Mouse (Mus musculus) cerebellum, adult 11 months (tissue): ENCODE data around the gene Bach2.
A peak's percentile ranks its signal among the peaks of the same experiment; 100 is the strongest.

Source experiments
- DNase-seq: peaks from one replicate; pipeline ENCODE4 v3.0.0; 2022

The Bach2 gene

DNA sequence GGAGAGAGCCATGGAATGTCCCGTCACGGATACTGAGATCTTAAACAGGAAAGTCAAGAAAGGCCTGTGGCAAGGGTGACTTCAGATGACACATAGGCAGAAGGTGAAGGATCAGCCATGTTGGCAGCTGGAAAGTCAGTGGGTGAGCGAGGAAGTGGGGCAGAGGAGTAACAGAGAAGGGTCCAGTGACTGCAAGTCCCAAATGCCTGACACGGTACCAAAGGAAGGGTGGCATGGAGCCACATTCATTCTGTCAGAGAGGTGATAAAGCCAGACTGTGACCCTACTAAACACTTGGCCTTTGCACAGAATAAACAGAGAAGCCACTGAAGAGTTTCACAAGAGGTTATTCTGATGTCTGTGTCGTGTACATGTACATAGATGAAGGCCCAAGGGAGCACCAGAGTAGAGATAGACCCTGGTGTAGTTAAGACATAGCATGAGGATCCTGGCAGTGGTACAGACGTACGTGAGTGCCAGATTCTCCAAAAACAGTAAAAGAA, 267.8 kb downstream of the Bach2 start:
- no peak for DNase-seq

DNA sequence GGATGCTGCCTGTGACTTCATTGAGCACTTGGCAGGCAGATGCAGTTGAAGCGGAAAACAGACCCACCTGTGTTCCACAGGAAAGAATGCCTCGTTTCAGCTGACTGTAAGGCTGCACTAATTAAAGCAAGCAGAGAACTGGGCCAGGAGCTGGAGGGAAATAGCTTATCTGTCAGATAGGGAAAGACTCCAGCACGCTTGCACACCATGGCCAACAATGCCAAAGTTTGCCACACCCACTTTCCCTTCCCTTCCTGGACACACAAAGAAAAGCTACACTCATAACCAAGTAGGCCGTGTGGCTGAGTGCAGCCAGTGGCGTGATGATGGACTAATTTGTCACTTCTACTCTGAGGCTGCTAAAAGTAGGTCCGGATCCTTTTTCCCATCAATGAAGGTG, 268.4 kb downstream of the Bach2 start:
- no peak for DNase-seq

DNA sequence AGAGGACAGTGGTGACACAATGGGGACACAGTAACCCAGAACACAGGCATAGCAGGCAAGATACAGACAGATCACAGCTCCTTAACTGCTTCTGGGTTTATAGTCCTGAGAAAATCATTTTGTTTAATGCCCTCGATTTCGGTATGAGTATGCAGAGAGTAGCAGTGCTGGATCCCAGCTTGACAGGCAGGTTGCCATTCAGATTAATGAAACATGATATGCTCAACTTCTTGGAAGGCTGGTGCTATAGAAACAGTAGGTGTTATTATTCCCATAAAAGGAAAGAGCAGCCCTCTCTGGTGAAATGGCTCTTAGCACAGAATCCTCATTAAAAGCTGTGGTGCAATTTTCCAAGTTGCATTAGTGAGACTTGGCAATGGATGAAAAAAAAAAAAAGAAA, 270.0 kb downstream of the Bach2 start:
- DNase-seq, result no peak

DNA sequence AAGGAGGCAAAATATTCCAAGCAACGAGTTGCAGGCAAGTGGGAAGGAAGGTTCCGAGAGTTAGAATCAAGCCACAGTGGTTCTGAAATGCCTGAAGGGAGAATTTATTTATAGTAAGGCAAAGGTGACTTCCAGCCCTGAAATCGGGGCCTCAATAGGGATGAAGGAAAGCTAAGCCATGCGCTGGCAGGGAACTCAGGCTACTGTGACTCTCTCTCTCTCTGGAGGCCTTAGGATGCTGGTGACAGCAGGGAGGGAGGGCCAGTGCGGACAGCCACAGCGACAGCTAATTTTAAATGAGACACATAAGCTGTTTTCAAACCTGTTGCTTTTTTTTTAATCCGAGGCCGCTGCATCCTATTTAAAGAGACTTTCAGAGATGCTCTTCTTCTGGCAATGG, 270.4 kb downstream of the Bach2 start:
- DNase-seq, result no peak

DNA sequence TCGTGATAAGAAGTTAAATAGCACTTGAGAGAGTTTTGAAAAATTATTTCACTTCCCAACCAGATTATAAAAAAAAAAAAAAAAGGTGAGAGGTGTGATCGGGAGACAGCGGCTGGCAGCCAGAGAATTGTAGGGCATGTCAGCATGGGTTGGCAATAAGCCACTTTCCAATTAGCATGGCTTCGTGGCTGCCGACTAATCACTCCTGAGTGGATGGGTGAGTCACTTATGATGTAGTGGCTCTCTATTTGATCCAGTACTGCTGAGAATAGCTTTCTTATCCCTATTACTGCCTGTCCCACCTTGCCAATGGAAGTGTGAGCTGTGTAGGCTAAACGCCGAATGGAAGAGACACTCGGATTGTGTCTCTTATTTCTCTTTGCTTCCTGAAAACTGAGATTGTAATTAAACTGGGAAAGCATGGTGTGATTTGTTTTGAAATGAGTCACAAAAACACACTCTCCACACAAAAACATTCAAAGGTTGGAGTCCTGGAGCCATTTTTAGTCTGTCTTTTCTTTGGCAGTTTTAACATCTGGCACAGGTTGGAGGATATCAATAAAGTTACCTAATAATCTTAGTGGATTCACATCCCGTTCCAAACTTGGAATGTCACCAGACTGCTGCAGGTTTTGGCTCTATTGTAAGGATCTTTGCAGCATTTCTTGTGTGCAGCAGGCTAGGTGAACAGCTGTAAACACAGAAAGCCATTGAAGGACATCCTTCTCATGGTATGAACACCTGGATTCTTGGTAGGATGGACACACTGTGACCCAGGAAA, 271.4 kb downstream of the Bach2 start:
- DNase-seq, result peak; percentile 31

DNA sequence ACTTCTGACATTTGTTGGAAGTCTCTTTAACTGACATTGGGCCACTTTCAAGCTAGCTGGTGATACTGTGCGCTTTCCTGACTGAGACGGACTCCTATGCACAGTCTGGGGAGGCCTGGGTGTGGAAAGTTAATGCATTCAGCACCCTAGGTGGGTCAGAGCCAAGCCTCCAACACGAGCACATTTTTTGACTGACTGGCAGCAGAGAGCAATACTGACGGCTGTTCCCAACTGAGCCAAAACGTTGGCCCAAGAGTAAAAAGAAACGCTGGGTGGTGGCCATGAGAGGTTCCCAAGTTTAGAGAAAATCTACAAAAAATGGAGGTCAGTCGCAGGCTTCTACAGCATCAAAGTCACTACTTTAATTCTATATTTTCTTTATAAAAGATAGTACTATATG, 272.3 kb downstream of the Bach2 start:
- no peak for DNase-seq

DNA sequence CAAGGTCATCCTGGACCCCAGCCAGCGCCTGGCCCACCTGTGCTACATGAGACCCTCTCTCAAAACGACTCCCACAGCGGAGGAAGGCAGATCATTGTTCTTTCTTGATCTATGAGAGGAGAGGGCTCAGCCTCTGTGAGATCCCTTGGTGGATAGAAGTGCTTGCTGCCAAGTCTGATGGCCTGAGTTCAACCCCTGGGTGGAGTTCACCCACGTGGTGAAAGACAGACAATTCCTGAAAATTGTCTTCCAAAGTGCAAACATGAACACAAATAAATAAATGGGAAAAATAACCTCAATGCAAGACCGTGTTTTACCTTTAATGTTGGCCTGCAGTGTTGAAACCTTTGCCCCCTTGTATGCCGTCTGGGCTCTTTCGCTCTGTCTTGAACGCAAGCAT, 277.5 kb downstream of the Bach2 start:
- DNase-seq, result no peak

DNA sequence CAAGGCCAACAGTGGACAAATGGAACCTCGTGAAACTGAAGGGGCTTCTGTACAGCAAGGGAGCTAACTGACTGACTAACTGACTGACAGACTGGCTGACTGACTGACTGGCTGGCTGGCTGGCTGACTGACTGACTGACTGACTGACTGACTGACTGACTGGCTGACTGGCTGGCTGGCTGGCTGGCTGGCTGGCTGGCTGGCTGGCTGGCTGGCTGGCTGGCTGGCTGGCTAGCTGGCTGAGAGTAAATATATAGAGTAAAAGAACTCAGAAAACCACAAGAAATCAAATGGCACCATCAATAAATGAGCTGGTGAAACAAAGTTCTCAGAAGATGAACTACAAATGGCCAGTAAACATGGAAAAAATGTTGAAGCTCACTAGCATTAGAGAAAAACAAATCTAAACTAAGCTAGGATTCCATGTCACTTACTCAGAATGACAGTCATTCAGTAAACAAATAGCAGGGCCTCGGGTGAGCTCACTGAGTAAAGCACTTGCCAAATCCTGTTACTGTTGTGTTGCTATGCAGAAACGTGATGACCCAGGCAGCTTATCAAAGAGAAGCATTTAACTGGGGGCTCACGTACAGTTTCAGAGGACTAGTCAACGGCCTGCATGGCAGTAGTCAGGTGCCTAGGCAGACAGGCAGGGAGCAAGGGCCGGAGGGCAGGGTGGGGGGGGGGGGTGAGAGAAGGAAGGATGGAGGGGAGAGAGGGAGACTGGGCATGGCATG, 280.4 kb downstream of the Bach2 start:
- no peak for DNase-seq

DNA sequence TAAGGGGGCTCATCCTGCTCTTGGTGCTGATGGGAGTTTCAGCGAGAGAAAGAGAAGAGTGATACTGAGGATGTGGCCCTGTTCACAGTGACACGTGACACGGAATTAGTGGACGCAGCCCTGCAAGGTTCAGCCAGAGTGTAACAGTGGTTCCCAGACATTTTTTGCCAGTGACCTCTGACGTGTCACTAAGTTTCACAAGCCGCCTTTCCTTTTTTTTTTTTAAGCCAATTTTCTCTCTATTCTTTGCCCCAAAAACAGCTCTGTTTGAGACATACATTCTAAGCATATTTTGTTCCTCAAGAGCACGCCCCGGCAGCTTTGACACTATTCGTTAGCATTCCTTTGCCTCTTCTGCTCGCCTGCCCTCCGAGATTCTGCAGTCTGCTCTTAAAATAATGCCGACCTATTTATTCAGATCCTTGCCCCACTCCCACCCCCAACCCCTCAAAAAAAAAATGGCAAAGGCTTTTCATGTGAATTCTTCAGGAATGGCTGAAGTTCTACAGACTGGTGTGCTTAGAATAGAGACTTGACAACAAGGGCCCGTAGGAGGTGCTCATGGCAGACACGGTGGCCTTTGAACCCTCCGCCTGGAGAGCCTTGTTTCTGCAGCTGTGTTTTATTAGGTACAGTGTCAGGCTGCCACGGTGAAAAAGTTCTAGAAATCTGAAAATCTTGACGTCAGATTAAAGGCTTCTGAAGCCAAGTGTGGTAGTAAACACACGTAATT, 282.2 kb downstream of the Bach2 start:
- DNase-seq, result no peak

DNA sequence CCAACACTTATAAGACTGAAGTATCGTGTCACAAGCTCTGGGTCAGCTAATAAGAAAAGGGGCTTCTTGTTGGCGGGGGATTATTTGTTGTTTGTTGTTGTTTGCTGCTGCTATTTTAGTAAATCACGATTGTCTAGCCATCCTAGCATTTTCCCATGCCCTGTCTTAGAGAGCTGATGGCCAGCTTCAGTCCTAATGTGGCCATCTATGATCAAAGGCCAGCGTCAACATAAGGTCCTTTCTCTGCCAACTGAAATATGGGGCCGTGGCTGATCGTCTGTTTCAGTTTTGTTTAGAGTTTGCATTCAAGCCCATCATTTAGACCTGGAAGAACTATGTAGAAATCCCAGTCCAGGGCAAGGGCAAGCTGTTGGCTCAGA, 282.7 kb downstream of the Bach2 start:
- DNase-seq, result no peak

DNA sequence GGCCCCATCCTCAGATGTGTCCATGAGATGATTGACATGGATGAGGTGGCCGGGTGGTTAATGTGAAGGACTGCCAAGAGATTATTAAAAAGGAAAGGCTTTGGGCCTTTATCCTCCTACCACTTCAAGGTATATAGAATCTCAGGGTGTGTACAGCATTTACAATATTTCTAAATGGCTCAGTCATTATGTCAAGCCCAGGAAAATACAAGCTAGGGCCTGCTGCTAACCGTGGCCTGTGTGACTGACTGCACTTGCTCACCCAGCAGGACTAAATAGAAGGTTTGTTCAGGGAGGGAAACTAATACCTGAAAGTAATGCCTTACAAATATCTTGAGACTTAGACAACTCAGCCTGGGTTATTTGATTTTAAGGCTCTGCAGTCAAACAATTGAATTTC, 283.4 kb downstream of the Bach2 start:
- DNase-seq, result no peak

DNA sequence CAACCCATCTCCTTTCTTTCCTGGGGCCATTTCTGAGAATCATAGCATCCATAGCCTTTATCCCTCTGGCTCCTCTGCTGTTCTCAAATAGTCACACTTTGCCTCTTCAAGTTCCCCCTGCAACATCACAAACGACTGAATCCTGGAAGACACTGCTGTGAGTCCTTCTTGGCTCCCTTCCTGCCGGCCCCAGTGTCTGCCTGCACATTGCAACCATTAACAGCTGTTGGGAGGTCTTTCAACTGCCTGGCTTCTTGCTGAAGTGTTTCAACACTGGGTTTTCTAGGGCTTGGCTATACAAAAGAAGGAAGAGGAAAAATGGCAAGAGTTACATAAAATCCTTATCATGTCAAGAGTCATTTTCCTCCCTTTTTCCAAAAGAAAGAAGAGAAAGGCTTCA, 285.7 kb downstream of the Bach2 start:
- DNase-seq, result no peak

DNA sequence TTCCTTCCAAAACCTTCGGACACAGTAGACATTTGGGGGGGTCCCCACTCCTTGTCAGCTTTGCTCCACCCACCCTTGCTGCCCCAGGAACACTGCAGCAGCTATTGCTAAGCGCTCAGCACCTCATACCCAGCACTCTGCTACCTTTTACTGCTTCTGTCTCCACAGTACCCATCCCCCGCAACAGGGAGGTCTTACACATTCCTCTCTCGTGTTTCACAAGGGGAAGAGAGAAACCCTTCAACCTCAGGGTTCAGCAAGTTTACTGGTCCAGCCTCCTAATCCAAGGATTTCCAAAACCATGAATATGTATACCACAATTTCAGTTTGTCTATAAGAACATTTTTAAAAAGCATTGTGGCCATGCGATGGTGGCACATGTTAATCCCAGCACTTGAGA, 286.4 kb downstream of the Bach2 start:
- no peak for DNase-seq

DNA sequence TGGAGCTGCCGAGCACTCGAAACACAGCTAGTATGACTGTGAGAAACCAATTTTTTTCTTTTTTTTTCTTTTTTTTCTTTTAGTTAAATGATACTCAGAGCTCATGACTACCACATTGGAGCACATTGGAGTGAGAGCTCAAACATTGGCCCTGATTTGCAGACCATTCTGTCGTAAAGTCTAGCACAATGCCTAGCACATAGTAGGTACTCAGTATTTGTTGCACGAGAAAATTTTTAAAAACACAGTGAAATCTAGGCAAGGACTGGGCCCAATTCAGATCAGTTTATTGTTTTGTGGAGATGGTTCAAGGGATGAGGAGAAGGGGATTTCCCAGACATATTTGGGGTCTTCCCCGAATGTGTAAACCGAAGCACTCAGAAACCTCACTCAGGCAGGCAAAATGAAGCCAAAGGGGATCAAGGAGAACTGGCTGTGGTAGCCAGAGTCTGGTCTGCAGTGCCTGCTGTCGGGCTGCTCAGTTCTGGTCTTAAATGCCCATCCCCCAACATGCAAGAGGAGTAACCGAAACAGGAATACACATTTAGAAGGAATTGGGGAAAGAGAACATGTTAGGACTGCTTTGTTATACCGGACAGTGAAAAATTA, 287.7 kb downstream of the Bach2 start:
- DNase-seq, result no peak

DNA sequence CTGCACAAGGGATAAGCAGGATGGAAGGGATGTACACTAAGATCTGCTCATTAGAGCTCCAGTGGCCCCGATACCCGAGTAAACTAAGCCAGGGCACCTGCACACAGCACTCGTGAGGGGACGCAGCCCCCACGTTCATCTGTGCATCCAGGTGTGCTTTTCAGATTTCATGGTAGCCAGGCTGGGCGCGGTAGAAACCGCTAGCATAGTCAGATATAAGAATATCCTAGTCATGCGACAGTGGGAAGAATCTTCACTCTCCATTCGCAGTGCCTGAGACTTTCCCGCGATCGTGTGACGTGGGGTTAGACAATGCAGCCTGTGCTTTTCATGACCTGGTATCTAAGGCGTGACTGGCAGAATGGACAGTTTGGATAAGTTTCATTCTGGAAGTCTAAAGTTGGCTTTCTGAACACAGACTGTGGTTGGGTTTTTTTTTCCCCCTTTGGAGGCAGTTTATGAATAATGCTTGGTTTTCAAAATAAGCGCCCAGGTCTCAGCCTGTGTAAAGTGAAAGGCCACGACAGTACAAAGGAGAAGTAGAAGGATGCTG, 290.9 kb downstream of the Bach2 start:
- no peak for DNase-seq

DNA sequence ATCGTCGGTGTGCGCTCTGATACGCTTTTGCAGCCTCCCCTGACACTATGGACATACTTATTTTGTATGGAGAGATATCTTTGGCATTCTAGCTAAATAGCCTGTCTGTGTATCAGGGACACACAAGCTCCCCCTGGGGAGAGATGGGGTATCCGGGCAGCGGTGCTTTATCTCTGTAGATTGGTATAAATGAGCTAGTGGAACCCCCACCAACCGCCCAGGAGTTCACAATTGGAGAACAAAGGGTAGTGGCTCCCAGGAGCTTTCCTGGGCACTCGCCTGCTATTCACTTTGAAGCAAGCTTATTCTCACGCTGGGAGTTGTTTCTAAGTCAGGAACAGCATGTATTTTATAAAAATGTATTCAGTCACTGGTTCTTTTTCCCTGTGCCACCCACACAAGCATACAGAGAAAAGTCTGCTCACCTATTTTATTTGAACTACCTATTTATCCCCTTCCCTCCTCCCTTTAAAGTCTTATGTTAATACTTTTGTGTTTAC, 291.9 kb downstream of the Bach2 start:
- no peak for DNase-seq

DNA sequence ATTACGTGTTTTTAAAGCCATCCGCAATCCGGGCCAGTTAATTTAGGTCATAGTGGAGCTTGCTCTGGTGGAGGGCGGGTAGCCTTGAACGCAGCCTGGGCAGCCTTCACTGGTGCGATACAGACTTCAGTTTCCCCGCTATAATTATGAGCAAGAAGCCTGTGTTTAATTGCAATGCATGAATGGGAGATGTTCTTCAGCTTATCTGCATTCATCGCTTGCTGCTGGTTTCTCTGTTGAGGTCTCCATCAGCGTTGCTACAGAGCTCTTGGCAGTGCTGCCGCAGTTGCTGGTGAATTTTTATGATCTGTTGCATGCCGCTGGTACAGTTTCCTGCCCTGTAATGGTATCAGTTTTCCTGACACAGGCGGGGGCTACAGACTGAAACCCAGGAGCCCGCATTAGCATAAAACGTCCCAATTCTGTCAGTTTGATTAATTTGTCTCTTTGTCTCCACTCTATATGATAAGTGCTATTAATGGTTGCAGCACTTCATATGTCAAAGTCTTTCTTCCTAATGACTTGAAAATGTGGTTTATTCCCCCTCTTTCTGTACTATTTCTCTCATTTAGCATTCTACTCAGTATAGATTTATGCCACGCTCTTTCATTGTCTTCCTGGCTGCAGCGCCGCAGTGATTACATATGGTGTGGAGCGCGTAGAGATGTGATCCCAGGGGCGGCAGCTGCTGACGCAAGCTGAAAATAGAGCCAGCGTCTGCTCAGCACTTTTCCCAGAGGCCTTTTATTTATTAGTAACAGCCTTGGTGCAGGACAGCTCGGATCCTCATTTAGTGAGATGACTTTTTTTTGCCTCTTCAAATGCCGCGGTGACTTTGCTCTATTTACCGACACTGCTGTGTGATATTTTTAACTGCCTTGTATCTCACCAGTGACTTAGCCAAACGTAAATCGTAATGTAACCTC, 292.6 kb downstream of the Bach2 start:
- DNase-seq, result peak; percentile 31

DNA sequence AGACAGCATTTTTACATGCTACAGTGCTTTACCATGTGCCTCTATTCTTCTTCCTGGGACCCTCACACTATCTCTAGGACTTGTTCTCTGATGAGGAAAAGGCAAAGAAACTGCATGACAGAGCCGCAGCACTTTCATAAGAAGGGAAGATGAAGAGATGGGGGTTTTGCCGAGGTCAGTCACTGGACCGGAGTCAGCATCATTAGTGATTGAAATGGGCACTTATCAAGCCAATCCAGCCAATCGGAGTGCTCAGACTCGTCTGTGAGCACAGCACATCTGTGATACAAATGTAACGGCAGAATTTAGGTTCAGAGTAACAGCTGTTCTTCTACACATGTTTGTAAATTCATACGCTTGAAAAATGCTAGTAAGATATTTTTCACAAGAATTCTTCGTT, 293.5 kb downstream of the Bach2 start:
- no peak for DNase-seq

DNA sequence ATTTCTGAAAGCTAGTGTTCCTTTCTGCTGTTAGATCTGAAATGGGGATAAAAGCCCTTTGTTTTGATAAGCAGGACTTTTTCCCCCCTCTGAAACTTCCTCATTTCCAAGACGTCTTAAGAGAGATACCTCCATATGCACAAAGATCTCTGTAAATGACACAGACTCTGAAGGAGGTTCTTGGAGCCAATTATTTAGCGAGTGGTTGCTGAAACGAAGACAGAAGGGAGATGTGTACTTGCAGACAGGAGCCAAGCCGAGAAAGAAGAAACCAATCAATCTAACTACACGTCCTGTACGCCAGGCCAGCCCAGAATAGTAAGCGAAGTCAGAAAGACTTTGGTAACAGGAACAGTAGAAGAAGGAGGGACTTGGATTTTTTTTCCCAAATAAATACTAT, 295.1 kb downstream of the Bach2 start:
- DNase-seq, result no peak

DNA sequence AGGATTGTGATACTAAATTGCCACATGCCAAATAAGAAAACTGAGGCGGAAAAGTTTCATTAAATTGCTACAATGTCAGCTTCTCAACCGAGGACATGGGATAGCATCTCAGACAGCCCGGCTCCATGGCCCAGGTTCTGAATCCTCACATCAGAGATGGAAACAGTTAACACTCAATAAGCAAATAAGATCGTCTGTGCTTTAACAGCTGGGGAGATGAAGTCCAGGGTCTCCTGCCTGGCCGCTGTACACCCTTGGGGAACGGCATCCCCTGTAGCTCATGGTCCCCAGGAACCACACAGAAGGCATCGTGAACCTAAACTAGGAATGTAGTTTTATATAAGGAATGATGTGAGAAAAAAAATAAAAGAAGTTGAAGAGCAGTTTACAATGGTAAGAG, 297.0 kb downstream of the Bach2 start:
- no peak for DNase-seq

DNA sequence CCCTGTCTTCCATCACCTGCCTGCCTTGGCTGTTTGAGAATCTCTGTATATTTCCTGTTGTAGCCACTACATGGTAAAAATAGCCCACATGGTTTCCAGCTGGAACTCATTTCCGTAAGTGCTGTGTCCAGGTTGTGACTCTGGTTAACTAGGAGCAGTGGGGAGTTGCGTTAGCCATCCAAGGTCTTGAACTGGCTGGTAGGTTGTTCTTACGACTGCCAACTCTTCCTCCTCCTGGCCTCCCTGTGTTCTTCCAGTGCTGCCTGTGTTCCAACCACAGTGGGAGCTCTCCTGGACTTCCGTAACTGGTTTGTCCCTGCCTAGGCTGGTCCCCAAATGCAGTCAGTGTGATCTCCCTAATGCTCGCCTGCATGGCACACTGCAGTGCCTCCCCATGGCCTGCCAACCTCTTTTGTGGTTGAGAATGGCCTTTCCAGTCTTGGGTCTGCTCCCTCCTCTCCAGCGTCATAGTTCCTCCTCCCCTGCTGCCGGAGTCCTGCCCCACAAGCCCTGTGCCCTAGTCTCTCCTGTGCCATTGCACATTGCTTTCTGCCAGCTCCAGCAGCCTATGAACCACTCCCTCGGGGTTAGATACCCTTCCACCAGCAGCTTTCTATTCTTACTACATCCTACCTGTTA, 298.4 kb downstream of the Bach2 start:
- DNase-seq, result peak; percentile 48
